Mouse (Mus musculus) heart, embryonic 15.5 days (tissue): Measurements from ENCODE around the gene Tysnd1. TPM values are rescaled to one million over a fixed set of nuclear protein-coding genes. Genes with fewer than 3 reads are reported as not detected.
A peak's percentile ranks its signal among the peaks of the same experiment; 100 is the strongest.

ENCODE experiments used
- ATAC-seq: fragments of 200-750 bp; cut with Nextera tagmentation; replicated peaks from 2 replicates; pipeline ENCODE4 v1.8.0; 2017; ENCODE audit warnings: low read depth, moderate TSS enrichment; ENCODE audit not compliant: insufficient number of reproducible peaks, insufficient read depth, low FRiP score
- H3K27ac ChIP-seq: fragments of 300-500 bp; sonication (generic); 2 replicates; pipeline ENCODE4 v1.5.1; 2015; ENCODE audit warnings: mild to moderate bottlenecking, inconsistent platforms
- H3K27me3 ChIP-seq: fragments of 300-500 bp; sonication (generic); 2 replicates; pipeline ENCODE4 v1.6.1; 2015; ENCODE audit warnings: inconsistent platforms
- H3K36me3 ChIP-seq: fragments of 300-500 bp; sonication (generic); 2 replicates; pipeline ENCODE4 v1.6.1; 2015; ENCODE audit warnings: mild to moderate bottlenecking, inconsistent platforms
- H3K4me1 ChIP-seq: fragments of 300-500 bp; sonication (generic); replicated peaks from 2 replicates; pipeline ENCODE4 v1.6.1; 2015; ENCODE audit warnings: inconsistent platforms
- H3K4me2 ChIP-seq: fragments of 300-500 bp; sonication (generic); 2 replicates; pipeline ENCODE4 v1.6.1; 2015; ENCODE audit warnings: inconsistent platforms, mild to moderate bottlenecking, moderate library complexity
- H3K4me3 ChIP-seq: fragments of 300-500 bp; sonication (generic); 2 replicates; pipeline ENCODE4 v1.5.1; 2015; ENCODE audit warnings: mild to moderate bottlenecking, inconsistent platforms
- H3K9ac ChIP-seq: fragments of 300-500 bp; sonication (generic); 2 replicates; pipeline ENCODE4 v1.6.1; 2015; ENCODE audit warnings: mild to moderate bottlenecking, inconsistent platforms
- H3K9me3 ChIP-seq: fragments of 300-500 bp; sonication (generic); replicated peaks from 2 replicates; pipeline ENCODE4 v1.6.1; 2016; ENCODE audit warnings: inconsistent platforms
- WGBS: fragments of 180-500 bp; shearing (Covaris S2); methylation state at CpG from one replicate; pipeline ENCODE4 v1.1.7; 2015; ENCODE audit warnings: mixed read lengths; 5-methylcytosine and 5-hydroxymethylcytosine counted together
- polyA plus RNA-seq: library from polyadenylated mRNA; unstranded; fragments of >200 nt; fragmentation: Nextera tagmentation; extraction: Ambion mirVana; gene quantifications from 2 replicates; pipeline ENCODE4 v1.2.1, GENCODE M21; 2015

Tysnd1 gene
- polyA plus RNA-seq, 1 experiment from 2014 or later = 21.5 TPM

DNA sequence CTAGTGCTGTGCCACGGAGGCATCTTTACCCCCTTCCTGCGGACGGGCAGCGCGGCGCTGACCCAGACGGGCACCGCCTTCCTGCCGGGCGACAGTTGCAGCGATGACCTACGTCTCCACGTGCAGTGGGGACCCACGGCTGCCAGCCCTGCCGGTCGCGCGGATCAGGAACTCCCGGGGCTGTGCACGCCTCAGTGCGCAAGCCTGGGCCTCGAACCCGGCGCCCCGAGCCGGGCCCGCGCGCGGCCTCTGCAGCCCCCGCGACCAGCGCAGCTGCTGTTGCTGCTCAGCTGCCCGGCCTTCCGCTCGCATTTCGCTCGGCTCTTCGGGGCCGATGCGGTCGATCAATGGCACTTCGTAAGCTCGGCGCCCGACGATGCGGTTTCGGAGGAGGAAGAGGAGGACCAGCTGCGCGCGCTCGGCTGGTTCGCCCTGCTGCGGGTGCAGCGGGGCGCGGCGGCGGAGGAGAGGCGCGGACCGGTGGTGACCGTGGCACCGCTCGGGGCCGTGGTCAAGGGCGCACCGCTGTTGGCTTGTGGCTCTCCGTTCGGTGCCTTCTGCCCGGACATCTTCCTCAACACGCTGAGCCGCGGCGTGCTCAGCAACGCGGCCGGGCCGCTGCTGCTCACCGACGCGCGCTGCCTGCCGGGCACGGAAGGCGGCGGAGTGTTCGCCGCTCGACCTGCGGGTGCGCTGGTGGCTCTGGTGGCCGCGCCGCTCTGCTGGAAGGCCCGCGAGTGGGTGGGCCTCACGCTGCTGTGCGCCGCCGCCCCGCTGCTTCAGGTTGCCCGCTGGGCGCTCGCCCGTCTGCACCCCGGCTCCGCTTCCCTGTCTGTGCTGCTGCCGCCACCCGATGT, 617 bp downstream of the Tysnd1 start:
- H3K9me3 ChIP-seq = no peaks in the 10 kb centered on the region
- peak overlapping the region; percentile 83 for H3K9ac ChIP-seq
- peak overlapping the region; percentile 84 for H3K4me3 ChIP-seq
- H3K4me1 ChIP-seq = peaks cover 16% of the 10 kb centered on the region
- peak overlapping the region; percentile 60 for H3K27ac ChIP-seq
- WGBS = under 1% methylated on average over 107 of the region's 111 CpGs
- H3K36me3 ChIP-seq = peaks cover 29% of the 10 kb centered on the region
- peak overlapping the region; percentile 100 for H3K4me2 ChIP-seq
- ATAC-seq = peak; percentile 28
- H3K27me3 ChIP-seq = no peaks in the 10 kb centered on the region

DNA sequence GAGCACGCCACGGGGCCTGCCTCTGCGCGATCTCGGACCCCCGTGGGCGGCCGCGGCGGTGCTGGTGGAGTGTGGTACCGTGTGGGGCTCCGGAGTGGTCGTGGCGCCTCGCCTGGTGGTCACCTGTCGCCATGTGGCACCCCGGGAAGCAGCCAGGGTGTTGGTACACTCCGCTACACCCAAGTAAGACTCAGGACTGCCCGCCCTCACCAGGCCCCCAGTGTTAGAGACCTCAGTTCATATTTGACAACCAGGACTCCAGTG, 1.2 kb downstream of the Tysnd1 start:
- WGBS = 10% methylated on average over 19 of the region's 19 CpGs
- Histone ChIP-seq H3K27me3 (no peaks in the 10 kb centered on the region), H3K27ac (no peak overlapping the region), H3K4me2 (peak overlapping the region; percentile 100), H3K9ac (peak overlapping the region; percentile 83), H3K36me3 (peaks cover 27% of the 10 kb centered on the region), H3K4me1 (peaks cover 16% of the 10 kb centered on the region), H3K4me3 (peak overlapping the region; percentile 84), H3K9me3 (no peaks in the 10 kb centered on the region)
- ATAC-seq = no peak

DNA sequence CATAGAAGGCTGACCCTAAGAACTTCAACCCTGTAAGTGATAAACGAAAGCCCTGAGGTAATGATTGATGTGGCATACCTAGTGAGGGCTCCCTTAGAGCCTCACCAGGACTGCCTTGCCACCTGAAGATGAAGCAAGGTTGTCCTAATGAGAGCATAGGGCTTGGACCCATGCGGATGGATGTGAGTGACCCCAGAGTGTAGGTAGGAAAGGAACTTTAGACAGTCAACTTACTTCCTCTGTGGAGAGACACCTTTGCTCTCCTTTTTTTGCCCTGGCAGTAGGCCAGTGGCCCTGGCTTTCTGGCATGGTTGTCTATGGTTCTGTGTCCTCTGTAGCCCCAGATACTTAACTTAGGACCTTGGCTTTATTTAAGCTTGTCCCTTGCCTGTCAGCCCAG, 1.7 kb downstream of the Tysnd1 start:
- H3K9ac ChIP-seq = peak overlapping the region; percentile 83
- no peak for ATAC-seq
- H3K4me3 ChIP-seq = peak overlapping the region; percentile 84
- H3K27me3 ChIP-seq = no peaks in the 10 kb centered on the region
- H3K4me2 ChIP-seq = peak overlapping the region; percentile 100
- WGBS = 74% methylated on average over 2 of the region's 2 CpGs
- peaks cover 16% of the 10 kb centered on the region for H3K4me1 ChIP-seq
- H3K27ac ChIP-seq = no peak overlapping the region
- H3K9me3 ChIP-seq = no peaks in the 10 kb centered on the region
- H3K36me3 ChIP-seq = peaks cover 28% of the 10 kb centered on the region

DNA sequence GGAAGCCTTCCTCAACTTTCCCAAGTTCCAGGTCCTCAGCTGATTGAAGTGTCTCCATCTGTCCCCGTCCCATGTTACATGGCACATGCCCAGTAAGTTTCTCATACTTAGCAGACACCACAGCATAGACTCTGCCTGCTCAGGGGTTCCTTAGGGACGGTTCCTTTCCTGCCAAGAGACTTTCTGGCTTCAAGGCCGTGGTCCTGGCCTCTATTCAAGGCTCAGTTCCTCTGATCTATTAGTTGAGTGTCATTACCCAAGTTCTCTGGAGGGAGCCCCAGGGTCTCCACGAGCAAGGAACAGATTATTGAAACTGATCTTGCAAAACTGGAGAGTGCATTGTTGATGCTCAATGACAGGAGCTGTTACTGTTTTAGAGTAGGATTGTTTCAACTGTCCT, 9.3 kb downstream of the Tysnd1 start:
- H3K4me2 ChIP-seq = no peak overlapping the region
- H3K27me3 ChIP-seq = no peaks in the 10 kb centered on the region
- H3K36me3 ChIP-seq = peaks cover 28% of the 10 kb centered on the region; the same call in 1 of the 2 replicates
- no peak overlapping the region for H3K4me3 ChIP-seq
- 74% methylated on average over 4 of the region's 4 CpGs for WGBS
- H3K9ac ChIP-seq = no peak overlapping the region
- H3K4me1 ChIP-seq = peaks cover 5% of the 10 kb centered on the region
- H3K9me3 ChIP-seq = no peaks in the 10 kb centered on the region
- no peak for ATAC-seq
- H3K27ac ChIP-seq = no peak overlapping the region

DNA sequence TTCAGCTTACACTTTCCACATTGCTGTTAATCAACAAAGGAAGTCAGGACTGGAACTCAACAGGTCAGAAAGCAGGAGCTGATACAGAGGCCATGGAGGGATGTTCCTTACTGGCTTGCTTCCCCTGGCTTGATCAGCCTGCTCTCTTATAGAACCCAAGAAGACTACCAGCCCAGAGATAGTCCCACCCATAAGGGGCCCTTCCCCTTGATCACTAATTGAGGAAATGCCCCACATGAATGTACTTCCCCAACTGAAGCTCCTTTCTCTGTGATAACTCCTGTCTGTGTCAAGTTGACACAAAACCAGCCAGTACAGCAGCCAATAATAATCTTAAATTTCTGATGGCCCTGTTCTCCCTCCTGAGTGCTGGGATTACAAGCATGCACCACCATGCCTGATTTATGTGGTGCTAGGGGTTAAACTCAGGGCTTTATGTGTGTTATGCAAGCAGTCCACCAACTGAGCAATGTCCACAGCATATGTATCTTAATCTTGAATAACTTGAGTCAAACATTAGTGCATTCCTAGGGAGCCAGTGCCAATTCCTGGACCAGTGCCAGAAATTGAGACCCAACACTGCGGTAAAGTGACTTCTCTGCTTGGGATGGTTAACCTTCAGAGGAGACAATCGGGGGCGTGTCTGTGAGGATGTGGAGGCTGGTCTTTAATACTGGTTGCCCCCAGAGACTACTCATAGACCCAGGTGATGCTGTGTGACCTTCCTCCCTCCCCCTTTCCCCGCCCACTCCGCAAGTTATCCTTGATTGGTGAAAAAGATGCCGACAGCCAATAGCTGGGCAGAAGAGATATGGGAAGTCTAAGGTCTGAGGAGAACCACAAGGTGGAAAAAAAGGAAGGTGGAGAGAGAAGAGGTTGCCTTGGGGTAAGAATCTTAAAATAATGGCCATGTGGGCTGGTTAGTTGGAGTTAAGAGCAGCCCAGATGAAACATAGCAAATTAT, 11.4 kb downstream of the Tysnd1 start:
- no peak for ATAC-seq
- 67% methylated on average over 6 of the region's 6 CpGs for WGBS
- Histone ChIP-seq H3K4me2 (no peak overlapping the region), H3K4me3 (no peak overlapping the region), H3K9ac (no peak overlapping the region), H3K27me3 (no peaks in the 10 kb centered on the region), H3K9me3 (no peaks in the 10 kb centered on the region), H3K36me3 (peaks cover 18% of the 10 kb centered on the region; the same call in 1 of the 2 replicates), H3K4me1 (peaks cover 5% of the 10 kb centered on the region), H3K27ac (no peak overlapping the region)

DNA sequence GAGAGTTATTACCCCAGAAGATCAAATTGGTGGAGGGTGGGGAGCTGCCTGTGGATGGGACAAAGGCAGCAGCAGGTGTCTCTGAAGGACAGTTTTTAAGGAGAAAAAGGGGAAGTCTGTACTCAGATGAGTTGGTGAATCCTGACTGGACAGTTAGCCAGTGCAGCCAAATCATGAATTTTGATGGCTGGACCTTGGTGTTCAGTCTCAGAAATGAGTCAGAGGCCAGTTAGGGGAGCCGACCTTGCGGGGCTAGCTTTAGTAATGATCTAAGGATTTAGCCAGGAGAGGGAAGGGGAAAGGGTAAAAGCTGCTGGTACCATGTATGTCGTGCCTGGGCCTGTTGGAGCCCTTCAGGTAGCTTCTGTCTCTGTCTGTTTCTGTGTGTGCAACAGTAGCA, 18.3 kb downstream of the Tysnd1 start:
- no peaks in the 10 kb centered on the region for H3K27me3 ChIP-seq
- H3K9ac ChIP-seq = no peak overlapping the region
- peaks cover 14% of the 10 kb centered on the region for H3K4me1 ChIP-seq
- WGBS = 73% methylated on average over 3 of the region's 3 CpGs
- no peaks in the 10 kb centered on the region for H3K36me3 ChIP-seq
- no peak overlapping the region for H3K4me3 ChIP-seq
- H3K27ac ChIP-seq = no peak overlapping the region
- ATAC-seq = no peak
- no peaks in the 10 kb centered on the region for H3K9me3 ChIP-seq
- H3K4me2 ChIP-seq = no peak overlapping the region

DNA sequence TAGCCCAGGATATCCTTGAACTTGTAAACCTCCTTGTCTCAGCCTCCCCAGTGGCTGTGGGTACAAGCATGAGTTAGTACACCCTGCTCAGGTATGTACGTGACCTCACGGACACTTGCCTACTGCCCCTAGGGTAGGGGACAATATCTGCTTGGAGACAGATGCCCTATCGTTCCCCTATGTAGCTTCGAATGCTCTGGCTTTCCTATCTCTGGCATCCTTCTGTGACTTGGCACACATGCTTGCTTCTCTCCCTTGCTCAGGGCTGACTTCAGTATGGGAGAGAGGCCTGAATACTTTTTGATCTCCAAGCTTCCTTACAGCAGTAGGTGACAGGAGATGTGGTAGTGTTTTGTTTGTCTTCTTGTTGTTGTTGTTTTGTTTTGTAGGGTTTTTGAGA, 18.8 kb downstream of the Tysnd1 start:
- Histone ChIP-seq H3K27me3 (no peaks in the 10 kb centered on the region), H3K4me2 (no peak overlapping the region), H3K9ac (no peak overlapping the region), H3K9me3 (no peaks in the 10 kb centered on the region), H3K27ac (no peak overlapping the region), H3K36me3 (no peaks in the 10 kb centered on the region), H3K4me1 (peaks cover 14% of the 10 kb centered on the region), H3K4me3 (no peak overlapping the region)
- WGBS = 88% methylated on average over 4 of the region's 4 CpGs
- no peak for ATAC-seq

DNA sequence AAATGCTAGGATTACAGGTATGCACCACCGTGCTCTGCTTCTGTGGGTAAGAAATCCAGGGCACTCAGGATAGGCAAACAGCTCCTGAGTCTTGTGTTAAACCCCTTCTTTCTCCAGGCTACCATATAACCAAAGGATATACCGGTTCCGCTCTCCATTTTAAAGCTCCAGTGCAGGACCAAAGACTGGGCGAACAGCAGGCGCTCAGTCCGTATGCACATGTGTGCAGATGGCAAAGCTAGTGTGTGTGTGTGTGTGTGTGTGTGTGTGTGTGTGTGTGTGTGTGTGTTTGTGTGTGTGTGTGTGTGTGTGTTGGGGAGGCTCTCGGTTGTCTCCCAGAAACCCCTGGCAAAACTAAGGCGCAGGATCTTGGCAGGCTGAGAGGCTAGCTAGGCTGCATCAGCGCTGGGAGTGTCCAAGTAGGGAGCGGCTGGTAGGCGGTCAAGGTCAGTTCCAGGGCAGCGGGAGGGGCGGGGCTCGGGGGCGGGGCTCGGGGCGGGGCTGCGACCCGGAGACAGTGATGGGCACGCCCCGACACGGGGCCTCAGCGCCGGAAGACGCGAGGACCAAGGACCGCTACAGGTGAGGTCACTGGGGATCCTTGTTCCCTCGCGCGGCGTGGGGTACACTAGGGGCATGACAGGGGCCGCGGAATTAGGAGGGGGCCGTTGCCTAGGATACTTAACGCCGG, 19.6 kb downstream of the Tysnd1 start, which contains the start of gene Aifm2:
Gene Aifm2, plus strand, starts transcription at position 493 of the 691 bp plus-strand sequence.
- ATAC-seq = peak; percentile 92
- Histone ChIP-seq H3K27ac (peak within 1 kb of the TSS; percentile 71), H3K4me2 (peak within 1 kb of the TSS; percentile 87), H3K36me3 (no peaks in the 10 kb centered on the region), H3K9me3 (no peaks in the 10 kb centered on the region), H3K9ac (peak within 1 kb of the TSS; percentile 74), H3K4me3 (peak within 1 kb of the TSS; percentile 81), H3K4me1 (peaks cover 14% of the 10 kb centered on the region), H3K27me3 (no peaks in the 10 kb centered on the region)
- 11% methylated on average over 32 of the region's 36 CpGs for WGBS

DNA sequence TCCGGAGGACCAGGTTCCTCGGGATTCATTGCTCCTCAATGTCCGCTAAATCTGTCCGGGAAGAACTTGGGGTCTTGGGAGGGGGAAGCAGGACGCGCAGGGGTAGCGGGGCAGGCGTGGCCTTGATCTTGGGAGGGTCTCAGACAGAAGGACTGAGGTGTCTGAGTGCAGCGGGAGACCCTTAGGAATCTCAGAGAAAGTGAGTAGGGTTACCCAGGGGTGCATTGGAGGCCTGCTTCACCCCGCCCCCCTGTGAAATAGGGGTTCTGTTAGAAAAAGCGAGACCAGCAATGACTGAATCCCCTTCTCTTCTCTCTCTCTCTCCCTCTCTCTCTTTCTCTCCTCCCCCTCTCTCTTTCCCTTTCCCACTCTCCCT, 20.1 kb downstream of the Tysnd1 start:
- Histone ChIP-seq H3K9me3 (no peaks in the 10 kb centered on the region), H3K36me3 (no peaks in the 10 kb centered on the region), H3K27ac (peak overlapping the region; percentile 71), H3K27me3 (no peaks in the 10 kb centered on the region), H3K4me1 (peaks cover 14% of the 10 kb centered on the region), H3K4me2 (peak overlapping the region; percentile 87), H3K9ac (peak overlapping the region; percentile 74), H3K4me3 (peak overlapping the region; percentile 81)
- WGBS = 2% methylated on average over 11 of the region's 11 CpGs
- 0 out of 2 replicates have a peak, but pooled peaks have one; percentile 16 for ATAC-seq

DNA sequence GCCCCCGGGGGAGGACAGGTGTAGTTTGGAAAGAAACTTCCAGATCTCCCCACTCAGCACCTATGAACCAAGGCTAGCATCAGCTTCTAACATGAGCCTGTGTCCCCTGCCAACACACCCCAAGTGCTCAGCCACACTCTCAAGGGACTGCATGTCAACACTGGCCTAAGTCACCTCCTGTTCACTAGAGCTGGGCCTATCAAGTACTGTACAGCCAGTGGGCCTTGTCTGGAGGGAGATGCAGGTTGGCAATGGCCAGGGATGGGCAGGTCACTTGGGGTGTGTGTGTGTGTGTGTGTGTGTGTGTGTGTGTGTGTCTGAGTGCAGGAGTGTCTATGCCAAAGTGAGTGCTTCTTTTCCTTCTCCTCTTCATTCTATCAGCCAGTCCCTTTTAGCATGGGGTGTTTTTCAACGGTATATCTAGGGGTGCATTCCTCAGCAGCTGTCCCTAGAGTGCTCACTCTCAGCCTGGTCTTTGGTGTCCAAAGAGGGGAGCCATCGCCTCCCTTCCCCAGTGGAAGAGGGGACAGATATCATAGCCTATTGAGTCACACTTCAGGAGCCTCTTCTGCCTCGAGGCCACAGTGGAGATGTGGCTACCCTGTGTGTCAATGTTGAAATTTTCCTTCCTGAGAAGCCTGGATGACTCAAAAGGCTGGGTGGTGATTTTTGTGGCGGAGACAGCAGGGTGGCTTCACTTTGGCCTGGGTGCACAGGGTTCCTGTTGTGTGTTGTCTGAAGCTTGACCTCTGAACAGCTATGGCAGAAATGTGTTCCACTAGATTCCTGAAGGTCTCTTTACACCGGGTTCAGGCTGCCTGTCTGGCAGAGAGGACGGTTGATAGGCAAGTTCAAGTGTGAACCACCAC, 20.9 kb downstream of the Tysnd1 start:
- no peak overlapping the region for H3K27ac ChIP-seq
- no peaks in the 10 kb centered on the region for H3K36me3 ChIP-seq
- H3K9ac ChIP-seq = peak overlapping the region; percentile 74; the same call in 1 of the 2 replicates
- H3K4me3 ChIP-seq = peak overlapping the region; percentile 81
- no peaks in the 10 kb centered on the region for H3K9me3 ChIP-seq
- WGBS = 61% methylated on average over 7 of the region's 7 CpGs
- peaks cover 14% of the 10 kb centered on the region for H3K4me1 ChIP-seq
- no peaks in the 10 kb centered on the region for H3K27me3 ChIP-seq
- H3K4me2 ChIP-seq = peak overlapping the region; percentile 87
- ATAC-seq = 0 out of 2 replicates have a peak, but pooled peaks have one; percentile 16
